Mouse (Mus musculus) lung, postnatal 4 days (tissue): Measurements from ENCODE around the gene Zfp658.

Experiments
- DNase-seq, 2 experiments: peaks; one replicate each; pipeline ENCODE4 v3.0.0; 2021

Zfp658 gene

DNA sequence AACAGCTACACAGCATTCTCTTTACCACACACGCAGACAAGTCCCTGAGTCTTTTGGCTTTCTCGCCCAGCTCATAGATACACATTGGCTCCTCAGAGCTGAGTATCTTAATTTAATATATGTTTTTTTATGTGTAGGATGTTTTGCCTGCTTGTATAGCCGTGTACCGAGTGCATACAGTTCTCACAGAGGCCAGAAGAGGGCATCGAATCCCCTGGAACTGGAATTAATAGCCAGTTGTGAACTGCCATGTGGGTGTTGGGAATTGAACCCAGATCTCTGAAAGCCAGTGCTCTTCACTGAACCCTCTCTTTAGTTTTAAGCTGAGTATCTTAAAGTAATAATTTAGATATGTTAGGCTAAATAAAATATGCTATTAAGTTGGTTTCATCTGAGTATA, 22.7 kb downstream of the Zfp658 start:
- no peak for DNase-seq

DNA sequence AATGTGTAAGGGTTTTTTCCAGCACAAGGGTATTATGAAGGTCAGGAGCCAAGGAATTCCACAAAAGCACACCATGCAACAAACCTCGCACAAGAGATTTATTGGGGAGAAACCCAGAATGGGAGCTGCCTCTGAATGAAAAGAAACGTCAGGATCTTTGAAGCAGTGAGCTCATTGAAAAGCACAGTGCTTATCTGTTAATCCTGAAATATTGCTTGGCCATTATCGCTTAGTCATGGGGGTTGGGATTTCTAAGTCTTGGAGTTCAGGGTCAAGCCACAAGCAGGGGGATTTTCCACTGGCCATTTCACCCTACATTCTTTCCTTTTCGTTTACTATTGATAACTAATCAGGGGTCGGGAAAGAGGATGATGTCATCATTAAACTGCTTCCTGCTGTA, 39.8 kb downstream of the Zfp658 start:
- no peak for DNase-seq

DNA sequence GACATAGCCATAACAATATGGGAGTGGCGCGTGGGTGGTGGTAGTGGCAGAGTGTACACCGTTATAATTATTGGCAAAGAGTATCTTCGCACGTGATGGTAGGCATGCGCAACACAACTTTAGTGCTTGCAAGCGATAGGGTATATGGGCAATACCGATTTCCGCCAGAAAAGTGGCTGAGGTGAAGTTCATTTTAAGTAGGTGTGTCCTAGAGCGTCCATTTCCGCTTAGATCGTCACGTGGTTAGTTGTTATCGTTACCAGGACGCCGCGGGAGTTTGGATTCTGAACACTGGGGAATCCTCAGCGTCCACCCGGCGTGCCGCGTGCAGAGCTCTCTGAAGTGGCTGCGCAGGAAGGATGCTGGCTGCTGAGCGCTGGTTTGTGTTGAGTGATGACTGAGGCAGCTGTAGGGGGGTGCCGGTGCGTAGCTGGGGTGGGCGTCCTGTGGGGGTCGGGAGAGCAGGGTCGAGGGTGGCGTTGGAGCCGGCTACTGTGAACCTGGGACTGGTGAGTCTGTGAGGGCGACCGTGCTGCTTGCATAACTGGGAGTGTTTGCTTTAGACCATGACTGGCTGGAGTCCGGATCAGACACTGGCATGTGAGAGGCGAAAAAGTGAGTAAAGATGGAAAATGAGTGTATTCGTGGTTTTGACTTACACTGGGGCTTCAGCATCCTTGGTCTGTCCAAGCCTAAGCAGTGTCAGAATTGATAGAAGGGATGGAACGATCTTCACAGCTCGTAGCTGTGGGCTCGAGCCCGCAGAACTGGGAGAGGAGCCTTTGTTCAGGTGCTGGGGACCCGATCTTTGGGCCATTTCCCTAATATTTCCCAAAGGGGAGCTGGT, 45.1 kb downstream of the Zfp658 start, which contains the start of gene Zfp819:
Zfp819 (plus strand) TSS at position 274 of the 847 bp plus-strand sequence.
- peak; percentile 63 to 72 for DNase-seq

DNA sequence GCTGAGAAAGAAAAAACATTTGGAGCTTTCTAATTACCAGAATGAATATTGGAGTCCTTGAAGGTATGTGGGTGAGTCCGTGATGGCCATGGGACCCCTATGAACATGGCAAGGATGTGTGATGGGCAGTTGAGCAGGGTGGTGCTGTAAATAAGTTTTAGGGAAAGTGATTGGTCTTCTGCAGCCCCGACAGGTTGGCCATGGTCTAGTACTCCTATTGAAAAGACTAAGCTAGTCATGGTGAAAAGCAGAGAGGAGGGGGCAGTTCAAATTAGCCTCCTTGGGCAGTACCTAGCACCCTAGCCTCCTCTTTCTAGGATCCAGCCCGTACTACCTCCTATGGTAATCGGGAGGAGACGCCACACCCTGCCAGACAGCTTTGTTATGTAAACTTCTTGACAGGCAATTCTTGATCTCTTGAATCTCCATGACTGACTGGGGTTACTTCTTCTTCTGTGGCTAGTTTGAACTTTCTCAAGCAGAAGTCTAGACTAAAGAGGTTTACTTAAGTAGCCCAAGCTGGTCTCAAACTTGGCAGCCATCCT, 45.8 kb downstream of the Zfp658 start:
- peak in 1 of 2 experiments; percentile 13 for DNase-seq

DNA sequence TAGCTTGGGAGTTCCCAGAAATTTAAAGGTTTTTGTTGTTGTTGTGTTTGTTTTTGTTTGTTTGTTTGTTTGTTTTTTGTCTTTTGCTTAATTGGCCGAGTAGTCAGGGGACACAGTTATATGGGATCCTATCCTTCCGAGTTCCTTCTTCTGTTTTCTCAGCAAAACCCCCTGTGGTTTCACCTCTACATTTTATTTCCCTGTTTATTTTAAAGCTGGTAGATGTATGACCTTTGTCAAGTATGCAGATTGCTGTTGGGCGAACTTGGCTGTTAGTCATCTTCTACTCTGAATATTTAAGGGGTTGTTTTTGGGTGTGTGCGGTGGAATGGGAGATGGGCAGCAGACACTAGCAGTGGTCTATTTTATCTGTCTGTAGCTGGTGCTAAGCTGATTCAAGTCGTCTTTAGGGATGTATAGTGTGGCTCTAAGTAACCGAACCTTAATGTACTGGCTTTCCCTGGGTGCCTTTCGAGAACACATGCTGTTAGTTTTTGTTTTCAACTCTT, 46.3 kb downstream of the Zfp658 start:
- DNase-seq = no peak

DNA sequence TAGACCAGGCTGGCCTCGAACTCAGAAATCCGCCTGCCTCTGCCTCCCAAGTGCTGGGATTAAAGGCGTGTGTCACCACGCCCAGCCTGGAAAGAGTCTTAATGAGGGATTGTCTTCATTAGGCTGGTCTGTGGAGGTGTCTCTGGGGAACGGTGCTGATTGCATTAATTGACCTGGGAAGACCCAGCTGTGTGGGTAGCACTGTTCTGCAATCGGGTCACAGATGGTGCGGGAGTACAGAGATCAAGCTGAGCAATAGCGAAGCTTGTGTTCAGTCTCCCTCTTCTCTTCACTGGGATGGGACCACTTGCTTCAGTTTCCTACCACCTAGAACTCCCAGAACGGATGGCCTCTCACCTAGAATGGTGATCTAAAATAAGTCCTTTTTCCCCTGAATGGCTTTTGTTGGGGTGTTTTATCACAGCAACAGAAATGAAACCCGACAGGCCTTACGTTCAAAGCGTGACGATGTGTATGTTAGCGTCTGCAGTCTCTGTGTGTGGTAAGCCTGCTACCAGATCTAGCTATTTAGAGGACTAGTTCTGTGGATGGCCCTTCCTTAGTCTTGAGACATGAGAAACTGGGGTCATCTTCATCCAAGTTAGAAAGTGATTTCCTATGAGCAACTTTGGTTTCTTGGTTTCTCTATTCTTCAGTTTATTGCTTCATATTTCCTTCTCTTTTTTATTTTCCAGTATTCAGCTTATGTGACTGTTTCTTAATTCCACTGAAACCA, 51.9 kb downstream of the Zfp658 start:
- no peak for DNase-seq

- no peak for DNase-seq
Measured at GRCm38 (mm10) chr7:43622927-43623326, 60.9 kb downstream of the Zfp658 start.

GRCm38 (mm10) chr7:43623819-43624218, 61.8 kb downstream of the Zfp658 start:
- DNase-seq = no peak
